Mouse (Mus musculus): ENCODE results near the gene Il27ra. TPM values are rescaled to one million over a fixed set of nuclear protein-coding genes. Genes with fewer than 3 reads are reported as not detected.

The Il27ra gene
- polyA plus RNA-seq (2017; shearing (Covaris generic)), result 200 TPM

DNA sequence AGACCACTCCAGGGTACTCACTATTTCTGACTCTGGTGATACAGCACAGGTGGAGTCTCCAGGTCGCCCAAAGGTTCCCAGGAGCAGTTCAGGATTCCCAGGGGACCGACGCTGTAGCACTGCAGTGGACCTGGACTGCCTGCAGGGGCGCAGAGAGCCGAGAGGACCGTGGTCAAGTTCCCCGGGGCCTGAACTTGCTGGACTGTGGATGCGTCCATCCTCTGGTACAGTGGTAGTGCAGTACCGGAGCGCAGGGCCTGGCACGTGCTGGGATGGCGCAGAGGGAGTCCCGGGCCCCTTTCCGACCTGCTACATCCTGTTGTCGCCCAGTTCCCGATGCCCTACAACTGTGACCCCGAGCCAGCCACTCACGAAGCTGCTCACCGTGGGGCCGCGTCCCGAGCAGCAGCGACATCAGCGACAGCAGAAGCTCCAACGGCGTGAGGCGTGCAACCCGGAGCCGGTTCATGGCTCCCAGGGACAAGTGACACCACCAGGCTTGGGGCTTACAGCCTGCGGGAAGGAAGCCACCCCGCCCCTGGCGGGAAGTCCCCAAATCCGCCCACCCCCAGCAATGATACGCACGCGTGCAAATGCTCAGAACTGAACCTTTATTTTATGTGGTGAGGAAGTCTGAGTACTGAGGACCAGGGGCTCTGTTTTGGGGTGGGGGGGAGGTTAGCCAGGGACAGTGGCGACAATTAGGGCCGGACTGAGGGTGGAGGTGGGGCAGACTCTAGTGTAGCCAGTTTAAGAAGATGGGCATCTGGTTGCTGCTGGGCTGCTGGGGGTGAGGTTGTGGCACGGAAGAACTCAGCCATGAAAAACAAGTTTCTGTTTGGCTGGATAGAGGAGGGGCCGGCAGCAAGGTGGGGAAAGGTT is at the start of gene Il27ra:
TSS of gene Il27ra (minus strand) at position 524 of the 882 bp plus-strand sequence.

DNA sequence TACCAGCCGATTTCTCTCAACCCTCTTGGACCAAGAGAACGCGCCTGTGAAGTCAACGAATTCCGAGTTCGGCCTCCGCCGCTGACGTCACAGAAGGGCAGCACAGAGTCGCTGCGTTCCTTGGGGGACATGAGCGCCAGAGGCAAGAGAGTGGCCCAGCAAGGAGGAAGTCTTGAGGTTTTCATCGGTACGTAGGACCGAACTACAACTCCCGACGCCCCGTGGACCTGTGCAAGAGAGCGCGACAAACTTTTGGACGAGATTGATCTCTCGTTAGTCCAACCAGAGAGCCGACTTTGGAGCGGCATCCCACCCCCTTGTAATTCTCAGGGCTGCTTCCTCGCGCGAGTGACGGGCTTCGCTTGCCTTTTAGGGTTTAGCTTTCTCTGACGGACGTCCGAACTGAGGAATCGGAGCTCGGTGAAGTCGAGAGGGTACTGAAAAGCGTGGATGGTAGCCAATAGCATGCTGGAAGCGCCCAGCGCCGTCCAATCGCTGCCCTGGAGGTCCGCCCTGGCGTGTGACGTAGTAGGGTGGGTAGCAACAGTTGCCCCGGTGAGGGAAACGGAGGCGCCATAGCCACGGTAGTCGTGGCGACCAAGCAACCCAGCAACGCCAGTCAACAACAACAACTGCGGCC is 24.0 kb upstream of the Il27ra start, which contains the start of gene Rfx1:
TSS of gene Rfx1 (plus strand) at position 544 of the 640 bp plus-strand sequence.

GRCm38 (mm10) chr8:84065037-84065436 is 22.6 kb upstream of the Il27ra start, which contains the start of gene Gm10643:
Gm10643 (minus strand) TSS chr8:84065137.

GRCm38 (mm10) chr8:84044900-84045299 is 2.5 kb upstream of the Il27ra start, which contains the start of gene Rln3:
Rln3 (minus strand) TSS chr8:84045000.

DNA sequence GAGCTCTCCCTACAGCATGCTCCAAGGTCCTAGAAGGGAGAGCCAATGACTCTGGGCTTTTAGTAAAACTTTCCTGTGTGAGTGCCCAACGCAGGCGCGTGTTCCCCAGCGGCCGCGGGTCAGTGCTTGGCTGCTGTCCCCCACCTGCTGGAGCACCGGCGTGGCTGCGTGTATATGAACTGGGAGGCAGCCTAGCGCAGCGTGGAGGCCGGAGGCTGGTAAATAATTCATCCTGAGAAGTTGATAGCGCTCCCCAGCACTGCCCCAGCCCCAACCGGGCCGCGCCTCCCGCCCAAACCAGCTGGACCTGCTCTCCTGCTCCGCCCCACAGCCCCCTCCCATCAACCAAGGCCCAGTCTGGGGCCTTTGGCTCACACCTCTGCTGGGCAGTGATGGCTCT is 21.3 kb downstream of the Il27ra start, which contains the start of gene Palm3:
TSS of gene Palm3 (plus strand) at position 376 of the 400 bp plus-strand sequence.

DNA sequence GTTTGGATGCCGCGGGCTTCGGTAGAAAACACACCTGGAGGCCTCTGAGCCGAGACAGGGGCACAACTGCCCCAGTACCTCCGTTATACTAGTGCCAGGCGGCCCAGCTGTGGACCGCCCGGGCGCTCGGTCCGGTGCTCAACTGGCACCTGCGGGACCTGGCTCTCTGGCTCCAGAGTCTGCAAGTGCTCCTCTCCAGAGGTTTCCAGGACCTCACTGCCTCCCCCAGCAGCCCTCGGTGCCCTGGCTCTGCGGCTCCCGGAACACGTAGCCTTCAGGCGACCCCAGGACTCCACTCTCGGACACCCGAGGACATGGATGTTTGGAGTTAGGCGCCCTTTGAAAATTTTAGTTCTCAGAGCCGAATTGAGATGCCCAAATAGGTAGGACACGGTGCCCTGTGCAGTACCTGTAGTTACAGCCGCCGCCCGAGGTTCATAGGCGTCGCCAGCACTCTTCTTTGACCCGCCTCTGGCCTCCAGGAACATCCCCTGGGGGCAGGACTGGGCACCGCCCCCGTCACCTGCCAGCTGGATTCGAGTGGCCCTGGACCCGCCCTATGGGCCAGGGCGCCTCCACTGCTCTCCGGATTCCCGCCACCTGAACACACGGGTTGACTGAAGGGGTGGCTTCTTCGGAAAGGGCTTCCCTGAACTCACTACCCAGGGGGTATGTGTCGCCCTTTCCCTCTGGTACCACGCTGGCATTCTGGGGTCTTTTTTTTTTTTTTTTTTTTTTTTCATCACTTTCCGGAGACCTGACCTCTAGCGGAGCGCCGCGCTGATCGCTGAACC is 30.5 kb downstream of the Il27ra start, which contains the start of gene 2210011C24Rik:
TSS of gene 2210011C24Rik (minus strand) at position 467 of the 794 bp plus-strand sequence.

DNA sequence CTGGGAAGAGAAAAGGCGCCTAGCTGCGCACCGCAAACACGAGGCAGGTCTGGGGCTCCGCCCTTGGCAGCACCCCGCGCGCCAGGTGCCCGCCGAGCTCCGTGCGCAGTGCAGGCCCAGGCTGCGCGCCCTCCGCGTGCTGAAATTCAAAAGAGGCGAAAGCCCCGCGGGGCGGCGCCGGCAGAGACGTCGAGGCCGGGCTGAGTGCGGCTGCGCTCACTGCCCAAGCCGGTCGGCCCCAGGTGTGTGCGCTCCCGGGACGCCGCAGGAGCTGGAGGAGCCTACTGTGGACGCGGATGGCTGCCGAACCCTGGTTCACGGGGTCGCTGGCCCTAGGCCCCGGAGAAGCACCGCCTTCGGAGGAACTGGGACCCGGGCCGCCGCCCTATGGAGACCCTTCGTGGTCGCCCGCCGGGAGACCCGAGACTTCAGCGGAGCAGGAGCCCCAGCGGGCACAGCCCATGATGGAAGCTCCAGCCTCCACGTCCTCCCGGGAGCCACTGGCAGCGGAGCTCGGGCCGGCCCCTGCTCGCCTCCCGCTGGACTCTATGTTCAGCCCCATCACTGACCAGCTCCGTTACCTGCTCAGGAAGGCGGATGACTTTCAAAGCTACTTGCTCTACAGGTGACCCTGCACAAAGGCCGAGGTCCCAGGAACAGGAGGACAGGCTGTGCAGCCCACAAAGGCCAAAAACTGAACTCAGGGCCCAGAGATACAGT is 40.9 kb downstream of the Il27ra start, which contains the start of gene 1700067K01Rik:
TSS of gene 1700067K01Rik (plus strand) at position 222 of the 720 bp plus-strand sequence.

DNA sequence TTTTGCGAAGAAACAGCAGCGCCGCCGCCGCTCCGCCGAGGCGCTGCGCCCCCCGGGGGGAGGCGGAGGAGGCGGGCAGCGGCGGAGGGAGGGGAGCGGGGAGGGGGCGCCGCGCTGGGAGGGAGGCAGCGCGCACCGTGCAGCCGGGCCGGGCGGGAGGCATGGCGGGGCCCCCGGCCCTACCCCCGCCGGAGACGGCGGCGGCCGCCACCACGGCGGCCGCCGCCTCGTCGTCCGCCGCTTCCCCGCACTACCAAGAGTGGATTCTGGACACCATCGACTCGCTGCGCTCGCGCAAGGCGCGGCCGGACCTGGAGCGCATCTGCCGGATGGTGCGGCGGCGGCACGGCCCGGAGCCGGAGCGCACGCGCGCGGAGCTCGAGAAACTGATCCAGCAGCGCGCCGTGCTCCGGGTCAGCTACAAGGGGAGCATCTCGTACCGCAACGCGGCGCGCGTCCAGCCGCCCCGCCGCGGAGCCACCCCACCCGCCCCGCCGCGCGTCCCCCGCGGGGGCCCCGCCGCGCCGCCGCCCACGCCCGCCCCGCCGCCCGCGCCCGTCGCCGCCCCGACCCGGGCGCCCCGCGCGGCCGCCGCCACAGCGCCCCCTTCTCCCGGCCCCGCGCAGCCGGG is 44.8 kb downstream of the Il27ra start, which contains the start of gene Samd1:
TSS of gene Samd1 (plus strand) at position 162 of the 631 bp plus-strand sequence.

Other genes starting within 250 kb of the Il27ra start
- gene Adgrl1, start 142.5 kb downstream of the Il27ra start, polyA plus RNA-seq (2017; shearing (Covaris generic)), result 10.1 TPM
- 1.3 TPM for gene Gm10644, start 87.4 kb downstream of the Il27ra start, polyA plus RNA-seq (2017; shearing (Covaris generic))
- gene Asf1b, start 87.1 kb downstream of the Il27ra start, polyA plus RNA-seq (2017; shearing (Covaris generic)), result 7.9 TPM
- 45.4 TPM for gene Prkaca, start 69.6 kb downstream of the Il27ra start, polyA plus RNA-seq (2017; shearing (Covaris generic))
- 9.2 TPM for gene Samd1, start 44.9 kb downstream of the Il27ra start, polyA plus RNA-seq (2017; shearing (Covaris generic))
- gene 1700067K01Rik, start 41.1 kb downstream of the Il27ra start, polyA plus RNA-seq (2017; shearing (Covaris generic)), result 0.68 TPM
- gene 2210011C24Rik, start 30.4 kb downstream of the Il27ra start, polyA plus RNA-seq (2017; shearing (Covaris generic)), result not detected
- 9.5 TPM for gene Palm3, start 21.1 kb downstream of the Il27ra start, polyA plus RNA-seq (2017; shearing (Covaris generic))
- gene Rln3, start 2.4 kb upstream of the Il27ra start, polyA plus RNA-seq (2017; shearing (Covaris generic)), result 0.76 TPM
- 1.2 TPM for gene Gm10643, start 22.5 kb upstream of the Il27ra start, polyA plus RNA-seq (2017; shearing (Covaris generic))
- gene Rfx1, start 24.2 kb upstream of the Il27ra start, polyA plus RNA-seq (2017; shearing (Covaris generic)), result 29.8 TPM
- gene Dcaf15, start 62.2 kb upstream of the Il27ra start, polyA plus RNA-seq (2017; shearing (Covaris generic)), result 28.4 TPM
- 2.1 TPM for gene Podnl1, start 83.4 kb upstream of the Il27ra start, polyA plus RNA-seq (2017; shearing (Covaris generic))
- gene Cc2d1a, start 105.3 kb upstream of the Il27ra start, polyA plus RNA-seq (2017; shearing (Covaris generic)), result 26.8 TPM
- gene 4930432K21Rik, start 105.4 kb upstream of the Il27ra start, polyA plus RNA-seq (2017; shearing (Covaris generic)), result 3.4 TPM
- gene Nanos3, start 142.6 kb upstream of the Il27ra start, polyA plus RNA-seq (2017; shearing (Covaris generic)), result not detected
- 41.4 TPM for gene Zswim4, start 194.5 kb upstream of the Il27ra start, polyA plus RNA-seq (2017; shearing (Covaris generic))
- 442 TPM for gene D8Ertd738e, start 207.1 kb upstream of the Il27ra start, polyA plus RNA-seq (2017; shearing (Covaris generic))
- 146 TPM for gene Mri1, start 214.7 kb upstream of the Il27ra start, polyA plus RNA-seq (2017; shearing (Covaris generic))
- 23.9 TPM for gene Ccdc130, start 227.8 kb upstream of the Il27ra start, polyA plus RNA-seq (2017; shearing (Covaris generic))